Mouse (Mus musculus) bone marrow, adult 2 months (tissue): ENCODE measurements around the gene Cckbr.

ENCODE experiments used
- CTCF ChIP-seq: fragments of 200-500 bp; IDR thresholded peaks from 2 replicates; pipeline ENCODE4 v1.5.1; 2011; ENCODE audit warnings: low read length, control low read depth; ENCODE audit not compliant: control insufficient read depth, insufficient read depth
- POLR2A ChIP-seq: fragments of 200-500 bp; IDR thresholded peaks from 2 replicates; pipeline ENCODE4 v1.6.1; 2011; ENCODE audit warnings: low read depth, mild to moderate bottlenecking, control low read depth, low read length, borderline replicate concordance; ENCODE audit not compliant: control insufficient read depth

DNA sequence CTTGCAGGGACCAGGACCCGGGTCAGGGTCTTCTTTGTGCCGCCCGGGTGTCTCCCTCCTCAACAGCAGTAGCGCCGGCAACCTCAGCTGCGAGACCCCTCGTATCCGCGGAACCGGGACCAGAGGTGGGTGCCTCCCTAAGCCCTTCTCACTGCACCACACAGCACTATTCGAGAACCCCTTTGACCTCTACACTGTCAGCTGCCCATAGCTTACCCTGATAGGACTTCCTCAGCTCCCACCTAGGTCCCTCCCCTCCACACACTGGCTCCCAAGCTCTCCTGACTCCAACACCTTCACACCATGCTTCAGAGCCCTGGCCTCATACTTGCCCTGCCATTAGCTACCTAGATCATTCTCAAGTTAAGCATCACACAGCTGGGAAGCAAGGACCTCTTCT lies 520 bp downstream of the Cckbr start:
- TF ChIP-seq CTCF (no peak), POLR2A (no peak)
